Mouse (Mus musculus): ENCODE data around the gene Cish. TPM values are rescaled to one million over a fixed set of nuclear protein-coding genes. Genes with fewer than 3 reads are reported as not detected.

Gene Cish
- total and polyA plus RNA-seq, 2 experiments from 2014 or later, result 62.6 to 149 TPM

- peak overlapping the region; percentile 61 for H3K4me3 ChIP-seq (ENCODE audit: low read depth, low read length)
- no peaks in the 10 kb centered on the region for H3K27me3 ChIP-seq (ENCODE audit: control insufficient read depth, insufficient read depth, low read length)
- peak overlapping the region; percentile 66 for H3K4me2 ChIP-seq (ENCODE audit: low read depth, low read length)
- DNase-seq (ENCODE audit: low spot score), result no peak
- no peak for ATAC-seq (ENCODE audit: insufficient read depth, low read depth)
- WGBS, result 53% methylated on average over 8 of the region's 8 CpGs
- TF ChIP-seq CTCF (IDR thresholded peaks at IDR 0.05; ENCODE audit: low read depth), result no peak
- no peak for TF ChIP-seq EP300 (IDR thresholded peaks at IDR 0.05; ENCODE audit: low read depth)
- no peaks in the 10 kb centered on the region for H3K36me3 ChIP-seq (replicated peaks; ENCODE audit: control insufficient read depth, insufficient read depth, low read length)
- H3K9ac ChIP-seq (replicated peaks; ENCODE audit: low read depth, low read length), result peak overlapping the region; percentile 61; the same call in 1 of the 2 replicates
- no peaks in the 10 kb centered on the region for H3K9me3 ChIP-seq (replicated peaks; ENCODE audit: control insufficient read depth, low read length)
- peak overlapping the region; percentile 69; the same call in 1 of the 2 replicates for H3K27ac ChIP-seq (ENCODE audit: low read depth)
- peaks cover 12% of the 10 kb centered on the region; the same call in 1 of the 2 replicates for H3K4me1 ChIP-seq (ENCODE audit: control insufficient read depth, insufficient read depth)
Measured at GRCm38 (mm10) chr9:107288711-107289110, 7.1 kb upstream of the Cish start.

DNA sequence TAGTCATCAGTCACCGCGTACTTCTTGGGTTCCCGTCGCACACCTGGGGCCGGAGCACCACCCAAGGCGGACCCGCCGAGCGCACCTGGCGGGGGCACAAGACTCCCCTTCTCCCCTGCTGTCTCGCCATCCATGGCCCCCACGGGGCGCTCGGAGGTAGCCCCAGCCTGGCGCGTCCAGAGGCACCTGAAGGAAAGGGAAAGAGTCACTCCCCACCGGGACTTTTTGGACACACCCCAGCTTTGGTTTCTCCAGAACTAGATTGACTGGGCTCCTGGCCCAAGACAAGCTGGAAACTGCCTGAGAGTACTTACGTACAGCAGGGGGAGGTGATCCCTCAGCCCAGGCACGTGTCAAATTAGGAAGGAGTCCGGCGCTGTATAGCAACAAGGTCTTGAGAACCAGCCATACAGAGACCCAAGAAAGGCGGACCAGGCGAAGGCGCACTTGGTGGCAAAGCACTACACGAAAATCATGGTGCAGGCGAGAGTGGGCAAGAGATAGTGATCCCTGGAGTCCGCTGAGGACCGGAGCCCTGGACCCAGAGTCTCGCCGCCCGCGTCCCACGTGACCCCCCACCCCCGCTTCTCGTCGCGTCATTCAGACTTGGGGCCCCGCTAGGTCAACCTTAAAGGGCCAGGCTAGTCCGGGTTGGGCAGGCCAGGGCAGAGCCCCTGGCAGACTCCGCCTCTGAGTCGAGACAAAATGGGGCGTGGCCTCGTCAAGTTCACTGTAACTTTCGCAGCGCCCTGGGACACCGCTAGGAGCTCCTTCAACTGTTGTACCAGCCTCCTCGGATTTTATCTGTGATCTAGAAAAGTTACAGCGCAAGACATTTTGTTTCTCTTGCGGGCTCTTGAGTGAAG, 6.4 kb upstream of the Cish start, which contains the start of gene Mapkapk3:
Gene Mapkapk3 (minus strand): TSS at position 667 of the 866 bp plus-strand sequence.
- Histone ChIP-seq H3K9me3 (replicated peaks; ENCODE audit: control insufficient read depth, low read length) (no peaks in the 10 kb centered on the region), H3K9ac (replicated peaks; ENCODE audit: low read depth, low read length) (peak within 1 kb of the TSS; percentile 61), H3K4me2 (ENCODE audit: low read depth, low read length) (peak within 1 kb of the TSS; percentile 66), H3K27me3 (ENCODE audit: control insufficient read depth, insufficient read depth, low read length) (no peaks in the 10 kb centered on the region), H3K27ac (ENCODE audit: low read depth) (peak within 1 kb of the TSS; percentile 69), H3K4me1 (ENCODE audit: control insufficient read depth, insufficient read depth) (peaks cover 12% of the 10 kb centered on the region; the same call in 1 of the 2 replicates), H3K4me3 (ENCODE audit: low read depth, low read length) (peak within 1 kb of the TSS; percentile 61), H3K36me3 (replicated peaks; ENCODE audit: control insufficient read depth, insufficient read depth, low read length) (no peaks in the 10 kb centered on the region)
- ATAC-seq (ENCODE audit: insufficient read depth, low read depth) (peak; percentile 91), DNase-seq (ENCODE audit: low spot score) (peak; percentile 96)
- TF ChIP-seq EP300 (IDR thresholded peaks at IDR 0.05; ENCODE audit: low read depth) (no peak), CTCF (IDR thresholded peaks at IDR 0.05; ENCODE audit: low read depth) (peak; percentile 35)
- WGBS, result 3% methylated on average over 49 of the region's 49 CpGs

DNA sequence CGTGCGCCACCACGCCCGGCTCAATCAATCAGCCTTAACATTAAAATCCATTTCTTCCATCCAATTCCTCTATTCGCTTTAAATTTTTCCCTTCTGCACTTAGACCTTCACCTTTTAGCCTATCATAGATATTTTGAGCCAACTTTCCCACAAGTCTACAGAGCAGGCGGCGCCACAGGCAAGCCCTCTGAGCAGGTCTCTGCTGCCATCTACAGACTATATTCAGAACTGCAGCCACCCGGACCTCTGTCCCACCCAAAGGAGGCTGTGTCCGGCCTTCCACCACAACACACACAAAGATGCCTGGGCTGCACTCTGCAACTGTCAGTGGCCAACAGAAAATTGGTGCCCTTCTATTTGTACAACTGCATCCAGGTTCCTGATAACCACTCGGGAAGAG, 4.9 kb upstream of the Cish start:
- peak; percentile 22; the same call in 1 of the 2 replicates for ATAC-seq (ENCODE audit: insufficient read depth, low read depth)
- 26% methylated on average over 10 of the region's 10 CpGs for WGBS
- peak; percentile 96 for TF ChIP-seq CTCF (IDR thresholded peaks at IDR 0.05; ENCODE audit: low read depth)
- TF ChIP-seq EP300 (IDR thresholded peaks at IDR 0.05; ENCODE audit: low read depth), result no peak

DNA sequence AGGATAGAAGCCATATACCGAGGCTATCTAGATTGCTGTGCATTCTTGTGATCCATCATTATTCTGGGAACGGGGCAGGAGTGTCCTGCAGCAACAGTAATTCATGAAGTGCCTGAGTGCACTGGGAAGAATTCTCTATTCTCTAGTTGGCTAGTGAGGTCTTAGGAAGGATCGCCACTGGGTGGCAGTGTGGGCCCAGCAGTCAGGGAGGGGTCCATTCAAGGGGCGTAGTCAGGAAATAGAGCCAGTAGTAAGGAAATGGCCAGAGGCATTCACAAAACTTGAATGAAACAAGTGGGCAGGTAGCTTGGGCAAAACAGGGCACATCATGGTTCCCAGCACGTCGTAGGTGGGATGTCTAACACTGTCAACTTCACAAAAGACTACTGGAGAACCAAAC, 1.6 kb upstream of the Cish start:
- Histone ChIP-seq H3K27ac (ENCODE audit: low read depth) (no peak overlapping the region), H3K4me3 (ENCODE audit: low read depth, low read length) (no peak overlapping the region), H3K4me2 (ENCODE audit: low read depth, low read length) (no peak overlapping the region), H3K27me3 (ENCODE audit: control insufficient read depth, insufficient read depth, low read length) (no peaks in the 10 kb centered on the region), H3K4me1 (ENCODE audit: control insufficient read depth, insufficient read depth) (peaks cover 16% of the 10 kb centered on the region), H3K9me3 (replicated peaks; ENCODE audit: control insufficient read depth, low read length) (no peaks in the 10 kb centered on the region), H3K36me3 (replicated peaks; ENCODE audit: control insufficient read depth, insufficient read depth, low read length) (no peaks in the 10 kb centered on the region), H3K9ac (replicated peaks; ENCODE audit: low read depth, low read length) (no peak overlapping the region)
- 4% methylated on average over 6 of the region's 6 CpGs for WGBS
- peak; percentile 80 for DNase-seq (ENCODE audit: low spot score)
- peak; percentile 99 for TF ChIP-seq CTCF (IDR thresholded peaks at IDR 0.05; ENCODE audit: low read depth)
- TF ChIP-seq EP300 (IDR thresholded peaks at IDR 0.05; ENCODE audit: low read depth), result no peak
- ATAC-seq (ENCODE audit: insufficient read depth, low read depth), result no peak

More for the DNA sequence above, 4.9 kb upstream of the Cish start:
- no peaks in the 10 kb centered on the region for H3K9me3 ChIP-seq (replicated peaks; ENCODE audit: control insufficient read depth, low read length)
- no peak overlapping the region for H3K27ac ChIP-seq (ENCODE audit: low read depth)
- no peak overlapping the region for H3K9ac ChIP-seq (replicated peaks; ENCODE audit: low read depth, low read length)
- H3K4me3 ChIP-seq (ENCODE audit: low read depth, low read length), result no peak overlapping the region
- H3K4me2 ChIP-seq (ENCODE audit: low read depth, low read length), result no peak overlapping the region
- DNase-seq (ENCODE audit: low spot score), result peak; percentile 84
- no peaks in the 10 kb centered on the region for H3K36me3 ChIP-seq (replicated peaks; ENCODE audit: control insufficient read depth, insufficient read depth, low read length)
- no peaks in the 10 kb centered on the region for H3K27me3 ChIP-seq (ENCODE audit: control insufficient read depth, insufficient read depth, low read length)
- H3K4me1 ChIP-seq (ENCODE audit: control insufficient read depth, insufficient read depth), result peaks cover 19% of the 10 kb centered on the region

GRCm38 (mm10) chr9:107295616-107296015, 210 bp upstream of the Cish start:
- DNase-seq (ENCODE audit: low spot score), result no peak
- TF ChIP-seq CTCF (IDR thresholded peaks at IDR 0.05; ENCODE audit: low read depth) (no peak), EP300 (IDR thresholded peaks at IDR 0.05; ENCODE audit: low read depth) (no peak)
- Histone ChIP-seq H3K4me2 (ENCODE audit: low read depth, low read length) (peak overlapping the region; percentile 89), H3K27ac (ENCODE audit: low read depth) (peak overlapping the region; percentile 94), H3K27me3 (ENCODE audit: control insufficient read depth, insufficient read depth, low read length) (no peaks in the 10 kb centered on the region), H3K9ac (replicated peaks; ENCODE audit: low read depth, low read length) (no peak overlapping the region), H3K36me3 (replicated peaks; ENCODE audit: control insufficient read depth, insufficient read depth, low read length) (peaks cover 9% of the 10 kb centered on the region), H3K9me3 (replicated peaks; ENCODE audit: control insufficient read depth, low read length) (no peaks in the 10 kb centered on the region), H3K4me1 (ENCODE audit: control insufficient read depth, insufficient read depth) (peaks cover 12% of the 10 kb centered on the region; the same call in 1 of the 2 replicates), H3K4me3 (ENCODE audit: low read depth, low read length) (peak overlapping the region; percentile 77)
- WGBS, result 24% methylated on average over 4 of the region's 4 CpGs
- no peak for ATAC-seq (ENCODE audit: insufficient read depth, low read depth)
